Mouse (Mus musculus) 3134 (cell line): ENCODE results near the gene Rps15a.
A peak's percentile ranks its signal among the peaks of the same experiment; 100 is the strongest.

Experiments used
- DNase-seq: peaks from one replicate; pipeline ENCODE4 v3.0.0-alpha.2; 2011; ENCODE audit warnings: low spot score; ENCODE audit not compliant: insufficient read length; ENCODE audit errors: extremely low read depth

The Rps15a gene

GRCm38 (mm10) chr7:118116787-118117538 is 975 bp upstream of the Rps15a start:
- no peak for DNase-seq

- no peak for DNase-seq
These were observed 483 bp downstream of the Rps15a start for GRCm38 (mm10) chr7:118115533-118115876.

GRCm38 (mm10) chr7:118113541-118114297 is 2.3 kb downstream of the Rps15a start:
- DNase-seq = no peak

GRCm38 (mm10) chr7:118111128-118111527 is 4.9 kb downstream of the Rps15a start:
- DNase-seq = no peak

- DNase-seq = no peak
These were observed 8.3 kb downstream of the Rps15a start for GRCm38 (mm10) chr7:118107671-118108070.

GRCm38 (mm10) chr7:118104458-118105052 is 11.4 kb downstream of the Rps15a start:
- DNase-seq = peak; percentile 55

- no peak for DNase-seq
These were observed 12.3 kb downstream of the Rps15a start for GRCm38 (mm10) chr7:118103462-118104379.

- DNase-seq = peak; percentile 32
These were observed 13.1 kb downstream of the Rps15a start for GRCm38 (mm10) chr7:118102678-118103461.

GRCm38 (mm10) chr7:118102231-118102630 is 13.8 kb downstream of the Rps15a start:
- DNase-seq = peak; percentile 29

GRCm38 (mm10) chr7:118097615-118098014 is 18.4 kb downstream of the Rps15a start:
- no peak for DNase-seq

- no peak for DNase-seq
These were observed 36.0 kb downstream of the Rps15a start for GRCm38 (mm10) chr7:118079987-118080386.

- no peak for DNase-seq
These were observed 36.9 kb downstream of the Rps15a start for GRCm38 (mm10) chr7:118079097-118079496.

- no peak for DNase-seq
These were observed 48.7 kb downstream of the Rps15a start for GRCm38 (mm10) chr7:118067261-118067660.

GRCm38 (mm10) chr7:118056300-118056699 is 59.7 kb downstream of the Rps15a start:
- no peak for DNase-seq
